Mouse (Mus musculus) megakaryocyte, embryonic 14.5 days (primary cell): ENCODE measurements around the gene Tmem242.

Source experiments
- FLI1 ChIP-seq: IDR thresholded peaks from 2 replicates; pipeline ENCODE4 v1.6.1; 2012; ENCODE audit warnings: low read length, inconsistent platforms, mixed read lengths
- GATA1 ChIP-seq: IDR thresholded peaks from 3 replicates; pipeline ENCODE4 v1.6.1; 2012; ENCODE audit warnings: mixed read lengths, low read length, inconsistent platforms, borderline replicate concordance

DNA sequence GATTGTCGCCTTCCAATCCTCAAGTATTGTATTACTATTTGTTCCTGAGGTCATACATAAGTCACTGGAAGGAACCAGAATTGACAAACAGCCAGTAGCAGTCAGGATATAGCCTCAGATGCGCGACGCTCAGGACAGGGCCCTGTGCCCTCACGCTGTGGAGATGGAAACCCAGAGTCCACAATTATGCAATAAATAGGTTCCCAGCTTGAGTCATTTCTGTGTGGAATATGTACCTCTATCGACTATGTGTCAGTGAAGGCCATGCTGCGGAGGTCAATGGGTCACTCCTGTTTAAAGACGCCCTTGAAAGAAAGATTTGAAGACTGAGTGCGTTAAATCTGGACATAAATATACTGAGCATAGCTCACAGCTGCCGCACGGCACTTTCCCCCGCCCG, 26.7 kb downstream of the Tmem242 start:
- TF ChIP-seq GATA1 (no peak), FLI1 (no peak)
